Mouse (Mus musculus) mouse trophoblast stem cell (cell line): ENCODE results near the gene Tex21.
"Not testable (repeated sequence)": the region's sequence is repeated elsewhere in the genome, so short reads cannot be mapped to it uniquely, and the experiment has no call there.

ENCODE experiments used
- in situ Hi-C, 2 experiments: fragments of 300-500 bp; cut with MseI, MboI; formaldehyde crosslinking; loops; 2 replicates in 1 of 2; 3 replicates in 1 of 2; pipeline ENCODE4 v1.15.1; 2025

Tex21 gene

GRCm38 (mm10) chr12:76260673-76261072 is 14.1 kb upstream of the Tex21 start:
- in situ Hi-C loops, result no loop called here

GRCm38 (mm10) chr12:76256114-76256843 is 9.7 kb upstream of the Tex21 start:
- in situ Hi-C loops, result no loop called here

- in situ Hi-C loops, result no loop called here
Measured at GRCm38 (mm10) chr12:76255499-76255875, 8.9 kb upstream of the Tex21 start.

- in situ Hi-C loops, result no loop called here
Measured at GRCm38 (mm10) chr12:76254725-76255498, 8.4 kb upstream of the Tex21 start, which contains the start of gene Mthfd1. Gene Mthfd1 (plus strand): TSS chr12:76255298.

- in situ Hi-C loops, result no loop called here
Measured at GRCm38 (mm10) chr12:76253991-76254390, 7.4 kb upstream of the Tex21 start.

- in situ Hi-C loops, result no loop called here
Measured at GRCm38 (mm10) chr12:76253591-76253990, 7.0 kb upstream of the Tex21 start.

- in situ Hi-C loops, result no loop called here
Measured at GRCm38 (mm10) chr12:76253090-76253489, 6.5 kb upstream of the Tex21 start.

- in situ Hi-C loops, result no loop called here
Measured at GRCm38 (mm10) chr12:76244981-76245380, 1.6 kb downstream of the Tex21 start.

- in situ Hi-C loops, result no loop called here
Measured at GRCm38 (mm10) chr12:76241833-76242232, 4.7 kb downstream of the Tex21 start.

GRCm38 (mm10) chr12:76241084-76241483 is 5.5 kb downstream of the Tex21 start:
- in situ Hi-C loops, result no loop called here

GRCm38 (mm10) chr12:76240670-76241069 is 5.9 kb downstream of the Tex21 start:
- in situ Hi-C loops, result no loop called here

- in situ Hi-C loops, result no loop called here
Measured at GRCm38 (mm10) chr12:76239839-76240571, 6.5 kb downstream of the Tex21 start.

GRCm38 (mm10) chr12:76239145-76239838 is 7.3 kb downstream of the Tex21 start:
- in situ Hi-C loops, result no loop called here

- in situ Hi-C loops, result no loop called here
Measured at GRCm38 (mm10) chr12:76235253-76235652, 11.3 kb downstream of the Tex21 start.

GRCm38 (mm10) chr12:76230644-76231043 is 15.9 kb downstream of the Tex21 start:
- in situ Hi-C loops, result no loop called here

GRCm38 (mm10) chr12:76222104-76222503 is 24.4 kb downstream of the Tex21 start:
- in situ Hi-C loops, result not testable (repeated sequence)

GRCm38 (mm10) chr12:76216716-76217115 is 29.8 kb downstream of the Tex21 start:
- in situ Hi-C loops, result no loop called here

- in situ Hi-C loops, result no loop called here
Measured at GRCm38 (mm10) chr12:76215121-76215520, 31.4 kb downstream of the Tex21 start.

GRCm38 (mm10) chr12:76209429-76209974 is 37.0 kb downstream of the Tex21 start:
- in situ Hi-C loops, result no loop called here

GRCm38 (mm10) chr12:76200326-76200725 is 46.2 kb downstream of the Tex21 start:
- in situ Hi-C loops, result no loop called here

- in situ Hi-C loops, result no loop called here
Measured at GRCm38 (mm10) chr12:76197071-76197470, 49.5 kb downstream of the Tex21 start.

GRCm38 (mm10) chr12:76196709-76197054 is 49.9 kb downstream of the Tex21 start:
- in situ Hi-C loops, result no loop called here
